Mouse (Mus musculus): Measurements from ENCODE around the gene Defb21.

DNA sequence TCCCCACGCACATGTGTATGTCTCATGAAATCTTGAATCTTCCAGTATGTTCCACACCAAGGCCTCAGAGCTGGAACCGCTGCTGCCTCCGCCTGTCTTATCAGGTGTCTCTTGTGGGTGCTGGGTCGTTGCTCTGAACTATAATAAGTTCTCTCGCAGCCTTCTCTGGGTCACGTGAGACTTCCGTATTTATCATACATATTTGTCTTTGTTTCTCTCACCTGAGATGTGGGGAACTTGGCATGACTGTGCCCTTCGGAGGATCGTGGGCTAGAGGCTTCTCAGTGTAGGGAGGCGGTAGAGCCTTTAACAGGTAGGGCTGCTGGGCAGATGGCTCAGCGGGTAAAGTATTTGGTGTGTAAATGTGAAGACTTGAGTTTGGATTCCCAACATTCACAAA, 8.1 kb downstream of the Defb21 start:
- no peak for TF ChIP-seq EP300 (IDR thresholded peaks at IDR 0.05; ENCODE audit: insufficient read depth, low read depth, low read length)
- TF ChIP-seq CTCF (IDR thresholded peaks at IDR 0.05; ENCODE audit: low read depth, low read length): no peak
- no peak for TF ChIP-seq POLR2A (IDR thresholded peaks at IDR 0.05; ENCODE audit: insufficient read depth, low read length)

Data from ES-Bruce4 (cell line).